Mouse (Mus musculus) cerebellum, postnatal 36 days (tissue): ENCODE data around the gene L3mbtl1.
"Not testable (repeated sequence)": the region's sequence is repeated elsewhere in the genome, so short reads cannot be mapped to it uniquely, and the experiment has no call there.

Experiments
- DNase-seq, 2 experiments: peaks; one replicate each; pipeline ENCODE4 v3.0.0; 2021 to 2022; ENCODE audit warnings: mixed read lengths in 2 of 2

The L3mbtl1 gene

DNA sequence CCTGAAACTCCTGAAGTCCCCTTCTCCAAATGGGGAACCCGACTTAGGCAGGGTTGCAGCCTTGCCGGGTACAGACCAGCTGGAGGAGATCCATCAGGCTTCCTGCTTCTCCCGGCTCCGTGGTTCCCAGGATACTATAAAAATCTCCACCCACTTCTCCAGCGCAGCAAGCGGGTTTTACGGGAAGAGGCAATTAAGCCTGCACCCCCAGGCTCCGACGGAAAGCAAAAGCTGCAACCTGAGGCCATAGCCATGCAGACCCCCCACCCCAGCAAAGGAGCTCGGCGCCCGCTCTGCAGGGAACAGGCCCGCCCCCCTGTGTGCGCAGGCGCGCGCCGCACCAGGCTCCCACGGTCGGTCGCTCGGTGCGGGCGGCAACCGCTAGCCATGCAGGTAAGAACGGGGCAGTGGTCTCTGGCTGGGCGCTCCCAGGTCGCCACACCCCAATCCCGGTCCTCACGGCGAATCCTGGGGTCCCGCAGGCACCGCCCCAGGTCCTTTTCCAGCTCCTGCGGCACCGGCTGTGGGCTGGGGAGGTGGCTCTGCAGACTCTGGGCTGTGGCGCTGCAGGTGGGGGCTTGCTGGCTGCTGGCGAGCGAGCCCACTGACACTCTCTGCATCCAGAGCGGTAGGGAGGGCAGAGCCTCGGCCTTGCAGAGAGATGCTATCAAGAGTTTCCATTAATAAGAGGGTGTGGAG lies at the start of gene L3mbtl1:
TSS of gene L3mbtl1 (plus strand) at position 325 of the 699 bp plus-strand sequence.
- peak; percentile 54 to 55 for DNase-seq

DNA sequence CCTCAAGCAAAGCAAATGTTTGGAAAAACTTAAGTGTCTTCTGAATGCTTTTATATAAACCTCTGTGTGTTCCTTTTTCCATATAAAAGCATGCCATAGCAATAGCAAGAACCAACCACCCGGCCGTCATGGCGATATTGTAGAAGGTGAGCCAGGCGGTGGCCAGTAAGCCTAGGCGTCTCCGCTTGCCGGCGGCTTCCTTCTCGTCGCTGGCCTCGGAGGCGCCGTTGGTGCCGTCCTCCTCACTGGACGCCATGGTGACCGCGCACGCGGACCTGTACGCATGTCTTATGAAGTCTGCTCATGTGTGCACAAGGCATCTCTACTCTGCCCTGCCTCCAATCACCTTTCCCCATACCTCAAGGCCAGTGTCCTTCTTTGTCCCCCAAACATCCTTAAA lies 44.0 kb upstream of the L3mbtl1 start:
- DNase-seq: not testable (repeated sequence)

- no peak for DNase-seq
These were observed 43.2 kb upstream of the L3mbtl1 start for GRCm38 (mm10) chr2:162899880-162900589.

- no peak for DNase-seq
These were observed 42.7 kb upstream of the L3mbtl1 start for GRCm38 (mm10) chr2:162900590-162900916.

- no peak for DNase-seq
These were observed 37.4 kb upstream of the L3mbtl1 start for GRCm38 (mm10) chr2:162905902-162906301.

GRCm38 (mm10) chr2:162908052-162908491 lies 35.2 kb upstream of the L3mbtl1 start:
- DNase-seq: peak; percentile 68 to 69

GRCm38 (mm10) chr2:162914040-162914439 lies 29.2 kb upstream of the L3mbtl1 start:
- DNase-seq: no peak

DNA sequence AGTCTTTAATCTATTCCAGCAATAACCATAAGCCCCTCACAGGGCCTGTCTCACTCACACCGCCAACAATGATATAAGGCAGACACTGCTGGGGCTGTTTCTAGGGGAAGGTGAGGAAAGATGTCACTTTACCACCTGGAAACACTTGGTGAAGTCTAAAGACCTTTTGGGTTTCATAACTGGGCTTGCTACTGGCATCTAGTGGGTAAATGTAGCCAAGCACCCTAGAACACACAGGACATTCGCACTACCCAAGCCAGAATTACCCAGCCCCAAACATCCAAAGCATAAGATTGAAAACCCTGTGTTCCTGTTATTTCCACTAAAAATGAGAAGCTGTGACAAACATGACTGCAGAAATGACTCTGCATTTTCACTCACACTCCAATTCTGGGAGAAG lies 28.8 kb upstream of the L3mbtl1 start:
- peak in 1 of 2 experiments; percentile 19 for DNase-seq

DNA sequence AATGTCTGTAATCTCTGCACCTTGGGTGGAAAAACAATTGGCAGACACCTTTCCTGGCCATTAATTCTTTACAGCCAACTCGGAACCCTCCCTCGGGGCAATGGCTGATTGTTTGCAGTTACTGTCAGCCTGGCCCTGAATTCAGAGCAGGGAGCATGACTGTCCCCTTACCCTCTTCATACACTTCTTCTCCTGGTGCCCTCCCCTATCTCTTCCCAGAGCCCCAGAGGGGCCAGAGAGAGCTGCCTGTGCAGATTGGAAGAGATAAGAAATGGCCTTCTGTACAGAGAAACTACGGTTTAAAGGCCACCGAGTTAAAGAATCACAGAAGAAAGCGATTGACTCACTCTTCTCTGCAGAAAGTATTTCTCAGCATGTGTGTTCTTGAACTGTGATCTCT lies 23.3 kb upstream of the L3mbtl1 start:
- no peak for DNase-seq

DNA sequence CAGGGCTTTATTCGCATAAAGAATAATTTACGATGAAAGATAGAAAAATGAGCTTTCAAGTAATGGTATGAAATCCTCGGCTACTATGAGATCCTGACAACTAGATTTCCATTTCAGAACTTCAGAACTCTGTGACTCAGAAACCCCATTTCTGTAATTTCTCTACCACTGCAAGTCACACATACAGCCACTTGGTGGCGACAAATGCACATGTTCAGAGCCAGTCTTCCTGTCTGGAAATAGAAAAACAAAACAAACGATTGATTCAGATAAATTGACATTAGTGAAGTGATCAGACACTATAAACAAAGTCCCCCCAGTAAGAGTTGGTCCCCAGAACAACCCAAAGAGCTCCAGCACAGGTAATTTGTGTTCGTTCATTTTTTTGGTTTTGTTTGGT lies 21.1 kb upstream of the L3mbtl1 start:
- DNase-seq: peak; percentile 34 to 57

DNA sequence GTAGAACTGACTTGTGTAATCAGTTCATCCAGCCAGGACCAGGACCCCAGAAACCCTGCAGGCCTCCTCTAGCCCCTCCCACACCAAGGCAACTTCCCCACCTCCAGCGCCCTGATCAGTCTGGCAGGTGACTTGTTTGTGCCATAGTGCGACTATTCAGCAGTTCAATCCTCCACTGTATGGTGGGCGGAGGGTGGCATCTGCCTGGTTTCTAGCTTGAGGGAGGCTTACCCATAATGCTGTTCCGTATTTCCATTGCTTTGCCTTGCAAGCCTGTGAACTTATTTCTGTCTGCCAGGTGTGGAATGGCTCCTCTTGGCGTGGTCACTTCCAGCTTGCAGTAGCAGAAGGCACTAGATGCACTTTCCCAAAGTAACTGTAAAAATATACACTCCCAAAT lies 20.4 kb upstream of the L3mbtl1 start:
- no peak for DNase-seq

- DNase-seq: no peak
These were observed 19.1 kb upstream of the L3mbtl1 start for GRCm38 (mm10) chr2:162924126-162924525.

- no peak for DNase-seq
These were observed 15.2 kb upstream of the L3mbtl1 start for GRCm38 (mm10) chr2:162927918-162928585.

DNA sequence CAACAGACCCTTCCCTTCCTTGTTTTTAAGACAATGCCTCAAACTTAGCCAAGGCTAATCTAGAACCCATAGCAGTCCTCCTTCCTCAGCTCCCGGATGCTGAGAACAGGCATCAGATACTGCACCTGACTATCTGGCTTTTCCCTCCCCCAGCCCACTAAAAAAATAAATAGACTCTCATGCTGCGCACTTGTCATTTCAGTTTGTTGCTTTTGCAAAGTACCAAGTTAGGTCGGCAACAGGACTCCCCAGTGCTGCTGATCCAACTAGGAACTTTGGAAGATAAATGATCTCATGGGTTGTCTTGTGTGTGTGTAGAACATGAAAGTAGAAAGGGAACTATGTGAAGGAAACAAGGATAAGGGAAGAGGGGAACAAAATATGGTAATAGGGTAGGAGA lies 13.6 kb upstream of the L3mbtl1 start:
- no peak for DNase-seq

GRCm38 (mm10) chr2:162930516-162931122 lies 12.7 kb upstream of the L3mbtl1 start:
- no peak for DNase-seq

DNA sequence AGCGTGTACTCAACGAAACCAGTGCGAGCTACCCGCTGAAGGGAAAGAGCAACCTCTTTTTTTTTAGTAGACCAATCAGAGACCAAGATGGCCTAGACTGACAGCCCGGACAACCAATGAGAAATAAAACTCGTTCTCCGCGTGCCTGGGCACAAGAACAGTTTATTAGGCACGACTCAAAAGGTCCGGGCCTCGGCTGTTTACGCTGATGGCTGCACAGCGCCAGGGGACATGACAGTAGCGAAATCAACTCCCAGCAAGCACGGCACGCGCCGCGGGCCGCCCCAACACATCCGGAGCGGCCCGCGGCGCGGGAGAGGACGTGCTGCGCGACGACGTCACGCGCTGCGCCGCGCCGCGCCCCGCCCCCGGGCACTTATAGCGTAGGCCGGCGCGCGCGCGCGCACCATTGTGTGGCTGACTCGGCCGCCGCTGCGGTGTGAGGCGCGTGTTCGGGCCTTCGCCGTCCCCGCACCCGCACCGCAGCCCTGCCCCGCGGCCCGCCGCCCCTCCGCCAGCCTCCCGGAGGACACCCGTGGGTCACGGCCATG lies 12.1 kb upstream of the L3mbtl1 start, which contains the start of gene Srsf6:
TSS of gene Srsf6 (plus strand) at position 406 of the 551 bp plus-strand sequence.
- peak; percentile 92 to 96 for DNase-seq

DNA sequence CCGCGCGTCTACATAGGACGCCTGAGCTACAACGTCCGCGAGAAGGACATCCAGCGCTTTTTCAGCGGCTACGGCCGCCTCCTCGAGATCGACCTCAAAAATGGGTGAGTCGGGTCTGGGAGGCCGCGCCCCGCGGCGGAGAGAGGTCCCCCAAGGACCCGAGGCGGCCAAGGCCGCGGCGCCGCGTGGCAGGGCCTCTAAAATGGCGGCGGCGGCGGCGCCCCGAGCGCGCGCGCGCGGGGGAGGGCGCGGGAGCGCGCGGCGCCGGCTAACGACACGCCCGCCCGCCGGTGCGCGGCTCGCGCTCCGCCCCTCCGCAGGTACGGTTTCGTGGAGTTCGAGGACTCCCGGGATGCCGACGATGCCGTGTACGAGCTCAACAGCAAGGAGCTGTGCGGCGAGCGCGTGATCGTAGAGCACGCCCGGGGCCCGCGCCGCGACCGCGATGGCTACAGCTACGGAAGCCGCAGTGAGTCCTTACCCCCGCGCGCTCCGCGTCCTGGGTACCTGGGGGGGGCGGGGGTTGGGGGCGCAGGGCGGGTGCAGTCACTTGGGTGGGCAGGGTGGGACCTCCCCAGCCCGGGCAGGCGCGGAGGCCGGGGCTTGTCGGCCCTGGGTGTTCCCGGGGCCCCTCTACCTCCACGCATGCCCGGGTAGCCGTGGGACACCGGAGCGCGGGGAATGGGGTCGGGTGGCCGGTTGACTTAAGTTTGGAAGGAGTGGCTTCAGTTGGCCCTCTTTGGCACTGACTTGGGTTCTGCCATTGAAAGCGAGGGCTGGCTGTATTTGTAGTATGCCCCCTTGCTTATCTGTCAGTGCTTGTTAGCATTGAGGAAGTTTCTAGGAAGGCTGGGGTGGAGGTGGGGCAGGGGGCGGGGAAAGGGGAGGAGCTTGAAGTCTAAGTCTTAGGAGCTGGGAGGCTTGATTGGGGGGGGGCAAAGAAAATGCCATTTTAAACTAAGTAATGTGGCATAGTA lies 11.3 kb upstream of the L3mbtl1 start:
- peak; percentile 68 to 72 for DNase-seq

- peak in 1 of 2 experiments; percentile 21 for DNase-seq
These were observed 10.6 kb upstream of the L3mbtl1 start for GRCm38 (mm10) chr2:162932706-162933105.

- DNase-seq: no peak
These were observed 8.9 kb upstream of the L3mbtl1 start for GRCm38 (mm10) chr2:162934421-162934820.

- DNase-seq: no peak
These were observed 7.6 kb upstream of the L3mbtl1 start for GRCm38 (mm10) chr2:162935700-162936099.

DNA sequence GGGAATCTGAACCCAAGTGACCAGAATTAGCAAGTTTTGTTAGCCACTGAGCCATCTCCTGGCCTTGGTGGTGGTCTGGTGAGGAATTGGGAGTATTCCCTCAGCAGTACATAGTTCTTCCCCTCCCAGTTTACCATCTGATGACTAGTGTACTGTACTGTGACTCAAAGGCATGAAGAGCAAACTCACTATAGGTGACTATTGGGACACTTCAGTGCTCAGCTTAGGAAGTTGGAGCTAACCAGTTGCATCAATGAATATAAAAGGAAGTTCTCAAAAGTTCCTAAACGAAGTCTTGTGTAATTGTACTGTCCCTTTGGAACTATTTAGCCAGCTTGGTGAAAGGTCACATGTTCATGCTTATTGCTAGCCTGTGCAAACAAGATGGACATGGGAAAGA lies 3.7 kb upstream of the L3mbtl1 start:
- DNase-seq: no peak

DNA sequence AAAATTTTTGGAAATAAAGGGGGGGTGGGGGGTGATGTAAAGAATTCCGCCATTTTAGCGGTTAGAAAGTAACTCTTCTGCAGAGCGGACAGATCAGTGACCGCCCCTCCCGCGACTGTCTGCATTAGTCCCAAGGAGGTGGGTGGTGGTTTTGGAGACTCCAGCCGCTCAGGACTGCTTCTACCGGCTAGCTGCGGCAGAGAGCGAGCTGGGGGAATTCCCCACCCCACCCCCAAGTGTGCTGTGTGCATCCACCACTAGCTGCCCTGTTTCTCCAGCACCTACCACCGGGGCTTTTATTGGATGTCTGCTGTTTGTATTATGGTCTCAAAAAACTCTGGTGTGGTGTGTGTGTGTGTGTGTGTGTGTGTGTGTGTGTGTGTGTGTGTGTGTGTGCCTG lies 659 bp downstream of the L3mbtl1 start:
- DNase-seq: no peak
